Mouse (Mus musculus) heart, adult 2 months (tissue): ENCODE results near the gene Dlg1. TPM values are rescaled to one million over a fixed set of nuclear protein-coding genes. Genes with fewer than 3 reads are reported as not detected.

Experiments used
- DNase-seq, 2 experiments: peaks; one replicate each; pipeline ENCODE4 v3.0.0; 2021
- H3K27ac ChIP-seq: fragments of 200-600 bp; 2 replicates; pipeline ENCODE4 v1.8.1; 2022
- H3K27me3 ChIP-seq: fragments of 200-500 bp; 2 replicates; pipeline ENCODE4 v1.6.1; 2012; ENCODE audit warnings: mild to moderate bottlenecking, low read length, inconsistent platforms, mixed read lengths; ENCODE audit not compliant: control insufficient read depth, insufficient read depth
- H3K36me3 ChIP-seq: fragments of 200-500 bp; 2 replicates; pipeline ENCODE4 v1.6.1; 2012; ENCODE audit warnings: low read length, inconsistent platforms; ENCODE audit not compliant: control insufficient read depth, insufficient read depth
- H3K4me1 ChIP-seq: fragments of 200-500 bp; 2 replicates; pipeline ENCODE4 v1.6.1; 2011; ENCODE audit warnings: low read length; ENCODE audit not compliant: control insufficient read depth, insufficient read depth
- H3K4me3 ChIP-seq: fragments of 200-600 bp; 2 replicates; pipeline ENCODE4 v1.8.1; 2022
- H3K79me2 ChIP-seq: fragments of 200-500 bp; replicated peaks from 2 replicates; pipeline ENCODE4 v1.6.1; 2012; ENCODE audit warnings: mild to moderate bottlenecking, inconsistent platforms, low read length, moderate library complexity, mixed read lengths; ENCODE audit not compliant: control insufficient read depth, insufficient read depth
- H3K9ac ChIP-seq: fragments of 200-500 bp; 2 replicates; pipeline ENCODE4 v1.6.1; 2012; ENCODE audit warnings: low read depth, mild to moderate bottlenecking, control low read depth, inconsistent platforms, low read length, mixed read lengths
- CTCF ChIP-seq: fragments of 200-600 bp; IDR thresholded peaks from 2 replicates; pipeline ENCODE4 v1.8.1; 2022; ENCODE audit warnings: antibody characterized with exemption, mild to moderate bottlenecking, moderate library complexity
- EP300 ChIP-seq: fragments of 200-500 bp; IDR thresholded peaks from 2 replicates; pipeline ENCODE4 v1.6.1; 2011; ENCODE audit warnings: low read depth, low read length, control low read depth; ENCODE audit not compliant: insufficient read depth
- POLR2A ChIP-seq: fragments of 200-500 bp; IDR thresholded peaks from 2 replicates; pipeline ENCODE4 v1.6.1; 2011; ENCODE audit warnings: mild to moderate bottlenecking, low read depth, low read length, control low read depth; ENCODE audit not compliant: insufficient read depth
- WGBS: fragments of 180-500 bp; shearing (Covaris S2); methylation state at CpG from one replicate; pipeline ENCODE4 v1.1.7; 2018; 5-methylcytosine and 5-hydroxymethylcytosine counted together
- intact Hi-C: fragments of 180-260 bp; cut with DNase I; formaldehyde crosslinking; loops from one replicate; pipeline ENCODE4 v1.15.1; 2025
- polyA plus RNA-seq: library from polyadenylated mRNA; depleted of rRNA; stranded (reverse); fragments of >200 nt; gene quantifications from 2 replicates; pipeline ENCODE4 v1.2.3, GENCODE M21; 2012
- total RNA-seq, 2 experiments: library from RNA; stranded (reverse); gene quantifications; 2 replicates each; pipeline ENCODE4 v1.2.3; 2021

Gene Dlg1
- total and polyA plus RNA-seq, 3 experiments, result 14.9 to 61.9 (median 56.2) TPM

DNA sequence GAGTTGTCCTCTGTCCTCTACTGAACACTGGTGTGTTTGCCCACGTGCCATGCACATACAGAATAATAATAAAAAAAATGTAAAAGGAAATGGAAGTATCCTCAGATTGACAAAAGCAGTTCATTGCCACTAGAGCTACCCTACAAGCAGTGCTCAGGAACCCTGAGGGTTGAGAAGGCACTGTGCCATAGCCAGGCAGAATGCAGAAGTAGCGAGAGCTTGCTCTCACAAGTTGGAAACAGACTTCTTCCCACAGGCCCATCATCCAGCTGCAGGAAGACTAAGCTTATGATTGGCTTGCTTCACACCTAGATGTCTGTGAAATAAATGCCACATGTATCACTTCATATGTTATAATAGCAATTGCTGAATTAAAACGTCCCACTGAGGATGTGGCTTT is 203.7 kb downstream of the Dlg1 start:
- DNase-seq, result no peak
- WGBS, result 85% methylated on average over 3 of the region's 3 CpGs
- Histone ChIP-seq H3K79me2 (no peaks in the 10 kb centered on the region), H3K27ac (no peak overlapping the region), H3K4me3 (no peak overlapping the region), H3K4me1 (no peaks in the 10 kb centered on the region), H3K9ac (no peak overlapping the region), H3K36me3 (no peaks in the 10 kb centered on the region), H3K27me3 (no peaks in the 10 kb centered on the region)
- intact Hi-C loops, result no loop called here
- no peak for TF ChIP-seq EP300
- TF ChIP-seq POLR2A, result no peak
- TF ChIP-seq CTCF, result no peak

DNA sequence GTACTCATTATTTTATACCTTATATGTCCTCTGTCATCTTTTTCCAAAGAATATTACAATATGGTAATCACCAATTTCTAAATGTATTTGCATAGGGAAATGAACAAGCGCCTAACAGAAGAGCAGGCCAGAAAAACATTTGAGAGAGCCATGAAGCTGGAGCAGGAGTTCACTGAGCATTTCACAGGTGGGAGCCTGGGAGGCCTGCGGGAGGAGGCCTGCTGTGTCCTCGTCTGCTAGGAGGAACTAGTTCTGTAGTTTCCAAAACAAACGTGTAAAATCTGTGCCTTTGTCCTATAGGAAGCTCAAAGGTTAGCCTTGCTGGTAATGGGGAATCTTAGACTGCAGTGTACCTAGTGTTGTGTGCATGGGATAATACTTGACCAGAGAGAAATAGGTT is 204.5 kb downstream of the Dlg1 start:
- 75% methylated on average over 4 of the region's 4 CpGs for WGBS
- Histone ChIP-seq H3K36me3 (no peaks in the 10 kb centered on the region), H3K4me1 (no peaks in the 10 kb centered on the region), H3K27me3 (no peaks in the 10 kb centered on the region), H3K79me2 (no peaks in the 10 kb centered on the region), H3K27ac (no peak overlapping the region), H3K9ac (no peak overlapping the region), H3K4me3 (no peak overlapping the region)
- no peak for TF ChIP-seq EP300
- no peak for TF ChIP-seq POLR2A
- no peak for TF ChIP-seq CTCF
- intact Hi-C loops, result no loop called here
- no peak for DNase-seq

DNA sequence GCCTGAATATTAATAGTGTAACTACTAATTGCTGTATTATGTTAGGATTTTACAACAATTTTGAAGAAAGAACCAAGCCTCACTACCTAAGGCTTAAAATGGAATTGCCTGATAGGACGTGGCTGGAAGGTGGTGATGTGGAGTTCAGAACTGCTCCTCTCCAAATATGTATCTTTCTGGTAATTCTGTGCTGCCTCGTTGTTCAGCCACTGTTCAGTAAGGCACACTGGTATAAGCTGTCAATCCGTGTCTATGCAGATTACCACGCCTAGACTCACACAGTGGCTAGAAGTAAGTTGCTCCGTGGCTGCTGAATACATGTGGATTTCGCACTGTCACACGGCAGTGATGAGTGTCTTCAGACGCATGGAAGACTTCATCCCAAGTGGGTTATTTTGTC is 210.5 kb downstream of the Dlg1 start:
- no peaks in the 10 kb centered on the region for H3K36me3 ChIP-seq
- H3K9ac ChIP-seq, result no peak overlapping the region
- no peak for DNase-seq
- H3K79me2 ChIP-seq, result no peaks in the 10 kb centered on the region
- WGBS, result 91% methylated on average over 8 of the region's 8 CpGs
- no peak overlapping the region for H3K4me3 ChIP-seq
- TF ChIP-seq EP300 (no peak), CTCF (no peak), POLR2A (no peak)
- no peaks in the 10 kb centered on the region for H3K4me1 ChIP-seq
- no peak overlapping the region for H3K27ac ChIP-seq
- no peaks in the 10 kb centered on the region for H3K27me3 ChIP-seq
- intact Hi-C loops, result no loop called here

- intact Hi-C loops, result no loop called here
- no peak for DNase-seq
- H3K4me3 ChIP-seq, result no peak overlapping the region
- WGBS, result 69% methylated on average over 4 of the region's 4 CpGs
- H3K79me2 ChIP-seq, result no peaks in the 10 kb centered on the region
- no peaks in the 10 kb centered on the region for H3K4me1 ChIP-seq
- no peak for TF ChIP-seq EP300
- TF ChIP-seq POLR2A, result no peak
- no peak for TF ChIP-seq CTCF
- no peak overlapping the region for H3K27ac ChIP-seq
- H3K27me3 ChIP-seq, result no peaks in the 10 kb centered on the region
- no peak overlapping the region for H3K9ac ChIP-seq
- H3K36me3 ChIP-seq, result no peaks in the 10 kb centered on the region
Observed at GRCm38 (mm10) chr16:31875391-31875790, 212.1 kb downstream of the Dlg1 start.

GRCm38 (mm10) chr16:31876386-31876785 is 213.1 kb downstream of the Dlg1 start:
- H3K36me3 ChIP-seq, result no peaks in the 10 kb centered on the region
- no peak for DNase-seq
- intact Hi-C loops, result no loop called here
- 54% methylated on average over 10 of the region's 10 CpGs for WGBS
- H3K27ac ChIP-seq, result no peak overlapping the region
- H3K4me3 ChIP-seq, result no peak overlapping the region
- no peak overlapping the region for H3K9ac ChIP-seq
- H3K27me3 ChIP-seq, result no peaks in the 10 kb centered on the region
- TF ChIP-seq CTCF (no peak), EP300 (no peak), POLR2A (no peak)
- no peaks in the 10 kb centered on the region for H3K4me1 ChIP-seq
- H3K79me2 ChIP-seq, result no peaks in the 10 kb centered on the region

DNA sequence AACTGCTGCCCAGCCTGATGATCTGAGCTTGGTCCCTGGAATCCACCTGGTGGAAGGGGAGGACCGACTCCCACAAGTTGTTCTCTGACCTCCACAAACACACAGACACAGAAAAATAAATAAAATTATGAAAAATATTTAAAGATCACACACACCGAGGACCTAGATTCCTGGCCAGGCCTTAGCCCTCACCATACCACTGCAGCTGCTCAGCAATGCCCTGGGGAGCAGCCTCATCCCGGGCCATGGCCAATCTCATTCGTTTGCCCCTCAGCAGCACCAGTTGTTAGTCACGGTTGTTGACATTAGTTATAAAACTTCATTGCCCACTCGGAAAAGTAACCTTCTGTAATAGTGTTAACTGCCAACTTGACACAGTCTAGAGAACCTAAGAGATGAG is 214.8 kb downstream of the Dlg1 start:
- Histone ChIP-seq H3K79me2 (no peaks in the 10 kb centered on the region), H3K36me3 (no peaks in the 10 kb centered on the region), H3K4me1 (no peaks in the 10 kb centered on the region), H3K9ac (no peak overlapping the region), H3K4me3 (no peak overlapping the region), H3K27ac (no peak overlapping the region), H3K27me3 (no peaks in the 10 kb centered on the region)
- DNase-seq, result no peak
- TF ChIP-seq POLR2A, result no peak
- TF ChIP-seq CTCF, result no peak
- TF ChIP-seq EP300, result no peak
- 55% methylated on average over 6 of the region's 6 CpGs for WGBS
- intact Hi-C loops, result loop anchor here (1.0 kb wide), 1 partner anchor 40 kb away; no protein-coding TSS in a partner anchor
